Mouse (Mus musculus): ENCODE measurements around the gene Tsacc. TPM values are rescaled to one million over a fixed set of nuclear protein-coding genes. Genes with fewer than 3 reads are reported as not detected.

Gene Tsacc
- polyA plus RNA-seq, 1 experiment from 2014 or later: 14.0 TPM

Other genes starting within 250 kb of the Tsacc start
- 132 and 148 TPM in 2 replicates for gene Naxe, start 238.5 kb downstream of the Tsacc start, polyA plus RNA-seq (2016; fragmentation: Nextera tagmentation; extraction: Ambion mirVana)
- gene Ttc24, start 218.7 kb downstream of the Tsacc start, polyA plus RNA-seq (2016; fragmentation: Nextera tagmentation; extraction: Ambion mirVana): not detected in 2 replicates
- 23.1 and 26.7 TPM in 2 replicates for gene Iqgap3, start 215.0 kb downstream of the Tsacc start, polyA plus RNA-seq (2016; fragmentation: Nextera tagmentation; extraction: Ambion mirVana)
- gene Mef2d, start 154.6 kb downstream of the Tsacc start, polyA plus RNA-seq (2016; fragmentation: Nextera tagmentation; extraction: Ambion mirVana): 12.3 and 14.0 TPM in 2 replicates
- 0.18 and 0.34 TPM in 2 replicates for gene Rhbg, start 42.3 kb downstream of the Tsacc start, polyA plus RNA-seq (2016; fragmentation: Nextera tagmentation; extraction: Ambion mirVana)
- gene Gm38392, start 9.8 kb downstream of the Tsacc start, polyA plus RNA-seq (2016; fragmentation: Nextera tagmentation; extraction: Ambion mirVana): 0.26 TPM in 1 of 2 replicates, not detected in the other
- 834 and 987 TPM in 2 replicates for gene Cct3, start 117 bp upstream of the Tsacc start, polyA plus RNA-seq (2016; fragmentation: Nextera tagmentation; extraction: Ambion mirVana)
- 138 and 142 TPM in 2 replicates for gene Glmp, start 28.0 kb upstream of the Tsacc start, polyA plus RNA-seq (2016; fragmentation: Nextera tagmentation; extraction: Ambion mirVana)
- gene Tmem79, start 39.1 kb upstream of the Tsacc start, polyA plus RNA-seq (2016; fragmentation: Nextera tagmentation; extraction: Ambion mirVana): 2.9 and 3.3 TPM in 2 replicates
- 94.1 and 94.8 TPM in 2 replicates for gene Smg5, start 39.3 kb upstream of the Tsacc start, polyA plus RNA-seq (2016; fragmentation: Nextera tagmentation; extraction: Ambion mirVana)
- gene Paqr6, start 67.6 kb upstream of the Tsacc start, polyA plus RNA-seq (2016; fragmentation: Nextera tagmentation; extraction: Ambion mirVana): 0.83 and 1.6 TPM in 2 replicates
- 0.09 and 0.11 TPM in 2 replicates for gene Bglap3, start 75.7 kb upstream of the Tsacc start, polyA plus RNA-seq (2016; fragmentation: Nextera tagmentation; extraction: Ambion mirVana)
- not detected in 2 replicates for gene Bglap2, start 81.7 kb upstream of the Tsacc start, polyA plus RNA-seq (2016; fragmentation: Nextera tagmentation; extraction: Ambion mirVana)
- gene Bglap, start 87.5 kb upstream of the Tsacc start, polyA plus RNA-seq (2016; fragmentation: Nextera tagmentation; extraction: Ambion mirVana): 0.79 TPM in 1 of 2 replicates, not detected in the other
- 197 and 220 TPM in 2 replicates for gene Pmf1, start 113.3 kb upstream of the Tsacc start, polyA plus RNA-seq (2016; fragmentation: Nextera tagmentation; extraction: Ambion mirVana)
- 16.7 and 18.0 TPM in 2 replicates for gene Slc25a44, start 128.1 kb upstream of the Tsacc start, polyA plus RNA-seq (2016; fragmentation: Nextera tagmentation; extraction: Ambion mirVana)
- gene Sema4a, start 164.2 kb upstream of the Tsacc start, polyA plus RNA-seq (2016; fragmentation: Nextera tagmentation; extraction: Ambion mirVana): 4.7 and 6.7 TPM in 2 replicates
- 9.2 and 14.5 TPM in 2 replicates for gene Lmna, start 213.0 kb upstream of the Tsacc start, polyA plus RNA-seq (2016; fragmentation: Nextera tagmentation; extraction: Ambion mirVana)
- 28.9 and 34.8 TPM in 2 replicates for gene Mex3a, start 235.4 kb upstream of the Tsacc start, polyA plus RNA-seq (2016; fragmentation: Nextera tagmentation; extraction: Ambion mirVana)